Mouse (Mus musculus) brain, embryonic 14.5 days (tissue): ENCODE measurements around the gene Rnase12. TPM values are rescaled to one million over a fixed set of nuclear protein-coding genes. Genes with fewer than 3 reads are reported as not detected.
A peak's percentile ranks its signal among the peaks of the same experiment; 100 is the strongest.

Experiments used
- DNase-seq: peaks from one replicate; pipeline ENCODE4 v3.0.0-alpha.2; 2011; ENCODE audit warnings: low read depth
- CTCF ChIP-seq: fragments of 200-500 bp; IDR thresholded peaks from 2 replicates; pipeline ENCODE4 v1.5.1; 2012; ENCODE audit warnings: inconsistent platforms, mild to moderate bottlenecking, moderate library complexity, borderline replicate concordance; ENCODE audit not compliant: insufficient read depth, insufficient read length; ENCODE audit errors: extremely low read depth
- POLR2A ChIP-seq: fragments of 200-500 bp; IDR thresholded peaks from 2 replicates; pipeline ENCODE4 v1.6.1; 2012; ENCODE audit warnings: mild to moderate bottlenecking, inconsistent platforms, borderline replicate concordance; ENCODE audit not compliant: poor library complexity, insufficient read depth, insufficient read length, severe bottlenecking; ENCODE audit errors: extremely low read depth
- polyA plus RNA-seq: library from polyadenylated mRNA; depleted of rRNA; stranded (reverse); fragments of >200 nt; gene quantifications from 2 replicates; pipeline ENCODE4 v1.2.3, GENCODE M21; 2012

Gene Rnase12
- polyA plus RNA-seq, 1 experiment: not detected

GRCm38 (mm10) chr14:51090077-51090781, 32.8 kb upstream of the Rnase12 start:
- peak; percentile 87 for DNase-seq
- TF ChIP-seq POLR2A (no peak), CTCF (no peak)

DNA sequence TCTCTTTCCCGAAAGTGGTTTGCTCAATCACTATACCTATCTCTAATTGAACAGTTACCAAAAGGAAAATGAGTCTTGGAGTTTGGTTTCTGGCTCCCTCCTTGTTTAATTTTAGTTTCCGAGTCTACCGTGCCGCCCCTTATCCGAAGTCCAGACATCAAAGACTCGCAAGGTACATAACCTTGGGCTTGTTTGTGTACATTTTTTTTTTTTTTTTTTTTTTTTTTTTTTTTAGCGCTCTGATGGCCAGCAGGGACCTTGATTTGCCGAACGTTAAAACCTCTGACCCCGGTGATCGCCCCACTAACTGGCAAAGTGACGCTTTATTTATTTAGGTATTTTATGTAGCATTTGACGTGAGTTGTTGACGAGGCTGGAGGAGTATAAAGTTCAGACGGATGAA, 32.2 kb upstream of the Rnase12 start:
- TF ChIP-seq CTCF: no peak
- no peak for TF ChIP-seq POLR2A
- DNase-seq: no peak

- peak; percentile 98 for DNase-seq
- TF ChIP-seq POLR2A (no peak), CTCF (no peak)
Measured at GRCm38 (mm10) chr14:51088970-51089673, 31.7 kb upstream of the Rnase12 start.

- TF ChIP-seq CTCF: no peak
- TF ChIP-seq POLR2A: no peak
- DNase-seq: peak; percentile 83
Measured at GRCm38 (mm10) chr14:51088166-51088969, 30.9 kb upstream of the Rnase12 start.

DNA sequence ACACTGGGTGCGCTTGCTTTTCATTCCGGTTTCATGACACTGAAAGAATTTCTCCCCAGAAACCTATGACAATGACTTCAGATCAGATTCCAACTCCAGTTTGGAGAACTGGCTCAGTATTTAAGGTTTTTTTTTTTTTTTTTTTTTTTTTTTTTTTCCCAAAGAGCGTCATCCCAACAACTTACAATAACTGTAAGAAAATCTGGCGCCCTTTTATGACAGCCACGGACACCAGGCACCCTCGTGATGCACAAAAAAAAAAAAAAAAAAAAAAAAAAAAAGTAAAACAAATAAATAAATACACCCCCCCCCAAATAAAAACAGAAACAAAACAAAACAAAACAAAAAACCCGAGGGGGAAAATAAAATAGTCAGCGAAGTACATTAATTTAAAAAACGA, 30.3 kb upstream of the Rnase12 start:
- DNase-seq: peak; percentile 34
- TF ChIP-seq POLR2A (no peak), CTCF (no peak)

GRCm38 (mm10) chr14:51085911-51086310, 28.4 kb upstream of the Rnase12 start:
- TF ChIP-seq CTCF: no peak
- TF ChIP-seq POLR2A: no peak
- DNase-seq: no peak

- no peak for TF ChIP-seq CTCF
- DNase-seq: no peak
Measured at GRCm38 (mm10) chr14:51085086-51085485, 27.6 kb upstream of the Rnase12 start.

DNA sequence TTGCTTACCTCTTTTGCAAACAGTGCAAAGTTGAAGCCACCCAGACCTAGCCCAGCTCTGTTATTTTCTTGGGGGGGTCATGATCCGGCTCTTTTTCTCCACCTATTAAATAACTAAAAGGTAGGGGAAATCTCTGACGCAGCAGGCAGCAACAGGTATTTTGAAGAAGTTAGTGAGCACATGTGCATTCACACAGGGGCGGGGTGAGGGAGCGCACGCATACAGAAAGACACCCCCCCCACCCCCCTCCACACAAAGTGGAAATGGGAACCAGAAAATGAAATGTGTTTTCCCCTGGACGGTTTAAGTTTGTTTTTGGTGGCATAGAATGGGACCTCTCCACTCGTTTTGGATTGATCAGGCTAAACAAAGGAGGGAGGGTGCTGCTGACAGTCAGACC, 26.3 kb upstream of the Rnase12 start:
- no peak for DNase-seq
- TF ChIP-seq CTCF: no peak
- no peak for TF ChIP-seq POLR2A

DNA sequence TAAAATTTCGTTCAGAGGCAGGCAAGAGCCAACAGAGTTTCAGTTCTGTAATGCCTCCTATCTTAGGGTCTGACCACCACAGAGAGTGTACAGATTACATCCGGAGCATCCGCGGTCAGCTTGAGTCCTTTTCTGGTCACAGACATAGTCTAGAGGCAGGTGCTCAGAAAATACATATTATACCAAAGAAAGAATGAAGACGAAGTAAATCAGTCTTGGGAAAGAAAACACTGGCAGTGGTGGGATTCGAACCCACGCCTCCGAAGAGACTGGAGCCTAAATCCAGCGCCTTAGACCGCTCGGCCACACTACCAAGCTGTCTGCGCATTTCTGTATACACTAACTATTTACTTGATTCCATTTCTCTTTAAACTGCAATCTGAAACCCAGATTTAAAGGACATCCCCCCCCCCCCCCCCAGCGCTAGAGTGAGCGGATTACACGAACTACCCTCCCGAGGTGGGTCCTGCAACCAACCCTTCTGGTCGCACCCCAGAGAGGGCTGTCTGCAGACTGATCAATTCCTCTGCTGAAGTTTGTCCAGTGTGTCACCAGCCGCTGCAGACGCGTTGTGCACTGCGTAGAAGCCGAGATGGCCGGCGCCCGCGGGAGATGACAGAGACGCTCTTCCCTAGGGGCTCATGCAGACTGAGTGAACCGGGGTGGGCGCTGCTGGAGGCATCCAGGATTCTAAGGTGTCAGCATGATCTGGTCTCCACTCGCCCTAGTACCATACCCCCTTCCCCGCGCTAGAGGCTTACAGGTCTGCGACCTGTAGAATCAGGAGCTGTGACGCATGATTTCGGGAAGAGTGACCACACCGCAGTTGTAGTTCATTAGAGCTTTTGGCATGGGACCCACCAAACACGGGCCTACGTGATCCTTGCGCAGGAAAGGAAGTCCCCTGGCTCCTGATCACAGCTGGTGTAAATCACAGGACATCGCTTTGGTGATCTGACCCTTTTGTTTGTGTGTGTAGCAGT, 25.4 kb upstream of the Rnase12 start:
- peak; percentile 63 for DNase-seq
- no peak for TF ChIP-seq CTCF
- no peak for TF ChIP-seq POLR2A

DNA sequence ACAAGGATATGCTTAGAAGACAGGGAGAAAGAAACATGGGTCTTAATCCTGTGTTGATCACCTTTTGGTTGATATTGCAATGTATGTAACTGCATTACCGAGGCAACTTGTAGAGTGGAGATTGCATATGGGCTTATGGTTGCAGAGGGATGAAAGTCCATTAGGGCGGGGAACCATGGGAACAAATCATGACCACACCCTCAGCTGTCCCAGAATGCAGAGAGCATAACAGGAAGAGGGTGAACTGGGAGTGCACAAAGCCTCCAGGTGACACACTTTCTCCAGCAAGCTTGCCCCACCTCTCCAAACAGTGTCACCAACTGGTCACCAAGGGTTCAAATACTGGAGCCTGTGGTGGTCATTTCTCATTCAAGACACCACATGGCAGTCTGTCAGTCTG, 23.6 kb upstream of the Rnase12 start:
- DNase-seq: no peak
- TF ChIP-seq CTCF (no peak), POLR2A (no peak)

DNA sequence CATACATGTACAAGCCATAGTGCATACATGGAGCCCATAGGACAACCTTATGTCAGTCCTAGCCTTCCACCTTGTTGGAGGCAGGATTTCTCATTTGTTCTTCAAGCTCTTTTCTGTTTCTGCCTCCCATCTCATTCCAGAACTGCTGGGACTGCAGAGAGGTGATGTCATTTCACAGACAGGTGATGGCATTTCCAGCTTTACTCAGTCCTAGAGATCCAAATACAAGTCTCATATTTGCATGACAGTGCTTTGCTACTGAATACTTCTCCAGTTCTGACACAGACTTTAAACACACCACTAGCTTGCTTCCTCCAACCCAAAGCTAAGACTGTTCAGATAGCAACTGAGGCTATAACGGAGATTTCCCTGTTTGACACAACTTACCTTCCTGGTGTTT, 21.7 kb upstream of the Rnase12 start:
- TF ChIP-seq POLR2A: no peak
- TF ChIP-seq CTCF: no peak
- no peak for DNase-seq

DNA sequence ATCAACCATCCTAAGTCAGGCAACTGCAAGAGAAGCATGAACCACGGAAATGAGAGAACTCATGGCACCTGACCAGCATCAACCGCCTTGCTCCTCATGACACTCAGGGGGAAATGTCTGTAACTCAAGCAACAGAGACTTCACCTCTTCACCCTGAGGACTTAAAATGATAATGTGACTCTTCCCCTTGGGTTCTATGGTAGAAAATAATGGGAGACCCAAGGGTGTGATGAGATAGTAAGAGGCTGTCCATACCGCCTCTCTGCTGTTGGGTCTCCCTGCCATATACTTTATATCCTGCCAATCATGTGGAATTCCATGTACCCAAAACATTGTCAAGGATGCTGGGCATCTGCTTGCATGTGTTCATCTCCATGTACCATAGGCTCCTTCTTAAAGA, 16.9 kb upstream of the Rnase12 start, which contains the start of gene Olfr750:
Gene Olfr750, minus strand, starts transcription at position 101 of the 400 bp plus-strand sequence.
- TF ChIP-seq CTCF (no peak), POLR2A (no peak)
- DNase-seq: no peak
